Mouse (Mus musculus) splenic B cell, adult 2 months (primary cell): Measurements from ENCODE around the gene Rnf212b.

Experiments
- DNase-seq: peaks from one replicate; pipeline ENCODE4 v3.0.0-alpha.2; 2011; ENCODE audit warnings: low read depth, low spot score
- H3K27me3 ChIP-seq: 2 replicates; pipeline ENCODE4 v1.6.1; 2012; ENCODE audit warnings: mild to moderate bottlenecking, low read length, moderate library complexity, mixed read lengths; ENCODE audit not compliant: control insufficient read depth, poor library complexity, insufficient read depth, severe bottlenecking
- H3K36me3 ChIP-seq: 2 replicates; pipeline ENCODE4 v1.6.1; 2012; ENCODE audit warnings: mild to moderate bottlenecking, low read length, moderate library complexity, mixed read lengths; ENCODE audit not compliant: control insufficient read depth, poor library complexity, insufficient read depth, severe bottlenecking

The Rnf212b gene

DNA sequence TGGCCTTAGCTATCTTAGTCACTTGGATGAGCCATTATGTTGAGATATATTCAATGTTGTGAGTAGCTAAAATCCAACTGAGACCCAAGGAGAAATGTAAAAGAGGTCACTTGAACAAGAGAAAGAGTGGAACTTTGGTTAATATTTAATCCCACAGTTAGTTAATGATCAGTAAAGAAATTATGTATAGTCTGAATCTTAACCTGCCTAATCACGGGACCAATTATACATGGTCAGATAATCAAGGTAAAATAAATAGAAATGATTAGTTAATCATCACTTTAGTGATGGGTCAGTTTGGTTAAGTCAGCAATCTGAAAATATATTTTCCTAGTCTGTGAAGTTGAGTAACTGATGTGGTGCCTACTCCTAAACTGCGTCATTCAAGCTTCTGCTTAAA, 8.4 kb downstream of the Rnf212b start:
- no peak for DNase-seq
- Histone ChIP-seq H3K36me3 (no peaks in the 10 kb centered on the region), H3K27me3 (no peaks in the 10 kb centered on the region)

DNA sequence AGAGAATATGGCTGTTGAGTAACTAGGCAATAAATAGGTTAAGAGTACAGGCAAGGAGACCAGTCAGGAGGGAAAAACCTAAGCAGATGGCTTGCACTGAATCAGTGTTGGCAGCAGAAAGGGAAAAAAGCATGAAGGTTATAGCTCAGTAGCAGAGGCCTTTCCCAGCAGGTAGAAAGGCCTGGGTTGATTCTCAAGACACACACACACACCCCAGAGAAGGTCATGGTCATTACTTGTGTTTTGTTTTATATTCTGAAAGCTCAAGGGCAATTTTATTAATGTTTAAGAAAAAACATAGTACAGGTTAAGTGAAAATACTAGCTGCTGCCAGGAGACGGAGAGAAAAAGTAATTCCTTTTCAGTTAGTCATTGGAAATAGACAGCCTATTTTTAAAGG, 9.8 kb downstream of the Rnf212b start:
- no peak for DNase-seq
- no peaks in the 10 kb centered on the region for H3K36me3 ChIP-seq

DNA sequence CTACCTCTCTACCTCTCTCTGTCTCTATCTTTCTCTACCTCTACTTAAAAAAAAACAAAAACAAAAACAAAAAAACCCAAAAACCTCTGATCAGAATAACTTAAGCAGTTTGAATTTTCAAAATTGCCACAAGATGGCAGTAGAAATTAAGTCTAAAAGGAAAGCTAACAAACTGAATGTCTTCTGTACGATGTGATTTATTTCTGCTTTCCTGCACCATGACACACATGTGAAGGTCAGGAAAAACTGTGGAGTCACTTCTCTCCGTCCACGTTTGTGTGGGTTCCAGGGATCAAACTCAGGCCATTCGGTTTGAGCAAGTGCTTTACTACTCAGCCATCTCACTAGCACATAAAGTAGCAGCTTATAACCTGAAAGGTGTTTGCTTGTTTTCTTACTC, 29.5 kb downstream of the Rnf212b start:
- DNase-seq = peak; percentile 59
- no peaks in the 10 kb centered on the region for H3K36me3 ChIP-seq
- no peaks in the 10 kb centered on the region for H3K27me3 ChIP-seq

More for the DNA sequence above, 9.8 kb downstream of the Rnf212b start:
- H3K27me3 ChIP-seq = no peaks in the 10 kb centered on the region

DNA sequence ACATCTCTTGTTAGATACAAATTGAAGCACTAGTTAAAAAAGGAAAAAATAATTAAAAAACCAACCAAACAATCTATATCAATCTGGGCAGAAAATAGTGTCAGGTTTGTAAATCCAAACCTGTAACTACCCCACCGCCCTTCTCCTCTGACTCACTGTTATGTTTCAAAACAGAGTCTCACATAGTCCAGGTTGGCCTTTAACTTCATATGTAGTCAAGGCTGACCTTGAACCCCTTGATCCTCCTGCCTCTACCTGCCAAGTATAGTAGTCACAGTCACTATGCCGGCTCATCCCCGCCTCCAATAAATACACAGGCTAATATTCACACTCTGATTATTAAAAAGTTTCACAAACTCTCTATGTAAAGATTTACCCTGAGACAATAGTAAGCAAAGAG, 41.8 kb downstream of the Rnf212b start:
- DNase-seq = no peak
- no peaks in the 10 kb centered on the region for H3K36me3 ChIP-seq
- H3K27me3 ChIP-seq = no peaks in the 10 kb centered on the region

DNA sequence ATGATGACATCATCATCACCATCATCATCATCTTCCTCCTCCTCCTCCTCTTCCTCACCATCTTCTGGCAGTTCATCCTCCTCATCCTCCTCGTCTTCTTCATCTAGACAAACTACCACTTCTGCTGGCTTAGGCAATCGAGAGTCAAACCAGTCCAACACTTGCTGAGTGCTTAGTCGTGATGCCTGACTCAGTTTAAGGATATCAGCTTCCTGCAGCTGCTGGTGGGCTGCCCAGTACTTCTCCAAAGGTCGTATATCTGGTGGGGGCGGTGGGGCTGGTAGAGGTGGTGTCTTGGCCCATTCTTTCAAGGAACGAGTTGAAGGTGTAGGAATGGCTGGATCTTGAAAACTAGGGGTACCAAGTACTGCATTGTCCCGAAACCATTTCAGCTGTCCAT, 42.8 kb downstream of the Rnf212b start:
- DNase-seq = no peak

DNA sequence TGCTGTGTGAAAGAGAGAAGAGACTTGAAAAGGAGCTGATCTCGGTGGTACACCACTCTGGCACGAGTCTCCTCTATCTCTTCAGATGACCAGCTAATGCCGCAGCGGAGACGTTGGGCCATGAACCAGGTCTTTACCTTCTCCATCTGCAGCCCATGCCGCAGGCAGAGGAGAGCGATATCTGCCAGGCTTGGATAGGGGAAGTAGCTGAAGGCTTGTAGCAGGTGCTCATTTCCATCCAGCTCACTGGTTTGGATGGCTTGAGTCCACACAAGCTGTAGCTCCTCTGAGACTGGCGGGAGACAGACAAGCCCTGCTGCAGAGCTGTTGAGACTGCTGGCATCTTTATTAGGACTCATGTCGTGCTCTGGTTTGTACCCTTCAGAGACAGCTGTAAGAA, 44.0 kb downstream of the Rnf212b start:
- no peaks in the 10 kb centered on the region for H3K27me3 ChIP-seq
- no peak for DNase-seq
- no peaks in the 10 kb centered on the region for H3K36me3 ChIP-seq

More for the DNA sequence above, 42.8 kb downstream of the Rnf212b start:
- H3K36me3 ChIP-seq = no peaks in the 10 kb centered on the region
- no peaks in the 10 kb centered on the region for H3K27me3 ChIP-seq

DNA sequence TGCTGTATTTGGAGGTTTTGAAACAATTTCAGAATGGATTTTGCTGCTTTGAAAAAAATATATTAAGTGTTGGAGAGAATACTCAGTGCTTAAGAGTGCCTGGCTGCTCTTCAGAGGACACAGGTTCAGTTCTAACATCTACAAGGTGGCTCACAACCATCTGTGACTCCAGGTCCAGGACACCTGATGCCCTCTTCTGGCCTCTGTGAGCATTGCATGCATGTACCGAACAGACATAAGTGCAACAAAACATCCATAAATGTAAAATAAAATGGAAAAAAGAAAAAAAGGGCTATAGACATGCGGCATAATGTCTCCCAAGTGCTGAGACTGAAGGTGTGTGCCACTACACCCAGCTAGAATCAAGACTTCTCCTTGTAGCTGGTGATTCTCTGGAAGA, 46.6 kb downstream of the Rnf212b start:
- H3K36me3 ChIP-seq = no peaks in the 10 kb centered on the region
- peak; percentile 76 for DNase-seq
- H3K27me3 ChIP-seq = no peaks in the 10 kb centered on the region

DNA sequence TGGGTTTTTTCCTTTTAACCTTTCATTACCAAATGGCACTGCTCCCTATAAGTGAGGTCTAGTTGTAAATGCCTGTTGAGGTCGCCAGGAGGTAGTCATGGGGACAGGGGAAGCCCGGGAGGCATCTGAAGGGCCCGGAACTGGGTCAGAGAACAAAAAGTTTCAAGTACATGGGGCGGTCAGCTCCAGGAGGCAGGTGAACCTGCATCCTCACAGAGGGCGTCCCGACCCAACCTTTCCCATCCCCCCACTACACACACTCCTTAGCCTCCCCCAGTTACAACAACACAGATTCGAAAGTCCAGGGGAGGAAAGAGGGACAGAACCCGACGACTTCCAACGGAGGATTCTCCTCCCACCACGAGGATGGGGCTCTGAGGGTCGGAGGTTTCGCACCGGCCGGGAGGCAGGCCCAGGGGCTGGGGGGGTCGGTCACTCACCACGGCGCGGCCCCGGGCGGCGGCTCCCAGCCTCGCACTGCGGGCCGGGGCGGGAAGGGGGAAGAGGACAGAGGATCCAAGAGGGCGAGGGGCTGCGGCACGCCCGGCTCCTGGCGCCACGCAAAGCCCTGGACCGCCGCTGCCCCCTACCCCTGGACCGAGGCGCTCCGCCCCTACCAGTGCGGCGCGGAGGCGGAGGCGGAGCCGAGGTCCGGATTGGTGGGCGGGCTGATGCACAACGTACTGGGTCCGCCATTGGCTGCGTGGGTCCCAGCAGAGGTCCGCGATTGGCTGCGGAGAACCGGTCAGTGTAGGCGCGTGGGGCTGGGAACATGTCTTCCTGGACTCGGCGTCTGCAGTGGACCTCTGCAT, 49.8 kb downstream of the Rnf212b start:
- no peaks in the 10 kb centered on the region for H3K27me3 ChIP-seq
- H3K36me3 ChIP-seq = no peaks in the 10 kb centered on the region
- DNase-seq = peak; percentile 88

DNA sequence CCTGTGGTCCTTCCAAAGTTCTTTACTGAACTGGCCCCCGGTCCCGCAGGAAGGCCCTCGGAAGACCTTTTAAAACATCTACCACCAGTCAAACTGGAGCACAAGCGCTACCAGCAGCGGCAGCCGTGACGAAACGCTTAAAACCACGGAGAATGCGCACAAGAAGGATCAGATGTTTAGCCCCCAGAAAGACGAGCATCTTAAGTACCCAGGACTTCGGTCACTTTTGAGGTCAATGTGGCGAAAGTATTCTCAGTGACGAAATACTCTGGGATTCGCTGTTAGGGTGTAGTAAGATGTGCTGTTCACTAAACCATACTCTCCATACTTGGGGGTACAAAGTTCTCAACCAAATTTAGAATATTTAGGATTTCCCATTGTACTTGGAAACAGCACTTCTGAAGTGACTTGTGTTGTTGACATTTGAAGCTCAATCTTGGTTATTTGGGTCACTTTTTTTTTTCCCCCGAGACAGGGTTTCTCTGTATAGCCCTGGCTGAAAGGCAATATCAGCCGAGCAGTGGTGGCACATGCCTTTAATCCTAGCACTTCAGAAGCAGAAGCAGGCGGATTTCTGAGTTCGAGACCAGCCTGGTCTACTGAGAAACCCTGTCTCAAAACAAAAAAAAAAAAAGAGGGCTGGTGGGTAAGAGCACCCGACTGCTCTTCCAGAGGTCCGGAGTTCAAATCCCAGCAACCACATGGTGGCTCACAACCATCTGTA, 50.5 kb downstream of the Rnf212b start:
- peak; percentile 52 for DNase-seq
- H3K27me3 ChIP-seq = no peaks in the 10 kb centered on the region
- H3K36me3 ChIP-seq = no peaks in the 10 kb centered on the region

DNA sequence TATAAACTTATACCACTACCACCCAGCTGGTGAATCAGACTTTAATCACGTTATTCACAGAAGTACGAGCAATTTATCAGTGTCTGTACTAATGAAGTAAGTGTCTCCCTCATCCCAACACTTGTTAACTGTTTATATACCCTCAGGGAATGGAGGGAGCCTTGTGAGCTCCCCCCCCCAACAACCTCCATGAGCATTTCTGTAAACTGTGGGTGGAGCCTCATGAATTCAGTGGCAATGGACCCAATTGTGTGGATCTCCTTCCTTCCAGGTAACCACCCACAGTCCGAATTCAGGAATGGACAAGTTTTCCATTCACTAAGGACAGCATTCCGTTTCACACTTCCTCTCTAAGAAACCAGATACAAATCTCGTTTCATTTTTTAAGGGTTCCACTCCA, 51.7 kb downstream of the Rnf212b start:
- H3K27me3 ChIP-seq = no peaks in the 10 kb centered on the region
- no peak for DNase-seq

DNA sequence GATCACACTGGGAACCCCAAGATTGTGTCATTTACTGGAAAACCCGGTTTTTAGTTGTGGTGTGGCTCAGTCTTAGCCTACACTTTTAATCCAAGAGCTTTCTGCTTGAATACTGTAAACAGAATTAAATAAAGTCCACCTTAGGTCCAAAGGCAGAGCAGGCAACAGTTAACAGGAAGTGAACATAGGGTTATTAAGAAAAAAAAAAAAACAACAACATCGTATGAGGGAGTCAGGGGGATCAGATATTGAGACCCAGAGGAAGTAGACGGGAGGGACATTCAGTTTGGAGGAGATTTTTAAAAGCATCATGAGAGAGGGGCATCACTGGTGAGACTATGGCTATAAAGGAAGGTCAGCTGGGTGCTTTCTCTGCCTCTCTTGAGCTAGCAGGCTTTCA, 52.3 kb downstream of the Rnf212b start:
- no peaks in the 10 kb centered on the region for H3K27me3 ChIP-seq
- DNase-seq = no peak
- H3K36me3 ChIP-seq = no peaks in the 10 kb centered on the region

More for the DNA sequence above, 51.7 kb downstream of the Rnf212b start:
- no peaks in the 10 kb centered on the region for H3K36me3 ChIP-seq

DNA sequence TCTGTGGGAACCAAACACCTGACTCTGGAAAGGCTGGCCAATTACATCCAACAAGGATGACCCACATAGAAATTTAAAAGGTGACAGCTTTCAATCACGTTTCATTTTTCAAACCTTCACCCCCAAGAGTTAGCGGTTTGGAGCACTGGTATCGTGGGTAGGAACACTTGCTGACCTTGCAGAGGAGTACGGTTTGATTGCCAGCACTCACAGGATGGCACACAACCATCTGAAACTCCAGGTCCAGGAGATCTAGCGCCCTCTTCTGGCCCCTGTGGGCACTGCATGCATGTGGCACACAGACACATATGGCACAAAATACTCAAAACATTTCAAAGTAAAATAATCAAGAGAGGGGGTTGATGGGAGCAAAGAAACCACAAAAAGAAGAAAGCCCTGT, 53.0 kb downstream of the Rnf212b start:
- Histone ChIP-seq H3K27me3 (no peaks in the 10 kb centered on the region), H3K36me3 (no peaks in the 10 kb centered on the region)
- DNase-seq = peak; percentile 69

DNA sequence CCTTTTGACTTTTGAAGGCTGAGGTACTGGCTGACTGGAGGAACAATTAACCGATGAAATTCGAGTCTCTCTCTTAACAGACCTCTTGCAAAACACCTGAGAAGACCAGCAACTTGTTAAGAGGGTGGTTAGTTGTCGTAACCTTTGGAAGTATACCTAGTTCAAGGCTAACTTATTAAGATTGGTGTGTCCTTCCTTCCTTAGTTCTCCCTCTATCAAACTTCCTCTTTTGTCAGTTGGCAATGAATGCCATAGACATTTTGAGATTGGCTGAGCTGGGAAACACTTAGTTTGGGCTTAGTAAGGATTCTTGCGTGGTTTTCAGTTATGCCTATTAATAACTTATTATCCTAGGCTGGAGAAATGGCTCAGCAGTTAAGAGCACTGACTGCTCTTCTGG, 54.1 kb downstream of the Rnf212b start:
- DNase-seq = no peak
- Histone ChIP-seq H3K27me3 (no peaks in the 10 kb centered on the region), H3K36me3 (no peaks in the 10 kb centered on the region)

DNA sequence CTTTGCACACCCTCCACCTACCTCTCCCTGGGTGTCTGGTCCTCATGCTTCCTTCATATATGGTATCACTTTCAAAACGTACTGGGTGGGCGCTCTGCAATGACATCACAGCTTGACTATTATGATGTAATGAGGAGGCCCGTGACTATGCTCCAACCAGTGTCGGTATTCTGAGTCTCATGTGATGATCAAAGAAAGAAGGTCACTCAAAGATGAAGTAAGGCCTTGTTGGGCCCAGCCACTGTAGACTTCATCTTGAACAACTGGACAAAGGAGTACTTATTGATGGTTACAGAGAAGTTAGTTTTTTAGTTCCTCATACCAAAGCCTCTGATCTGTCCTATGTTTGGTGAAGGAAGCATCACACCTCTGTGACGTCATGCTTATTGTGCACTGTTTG, 56.9 kb downstream of the Rnf212b start, which contains the start of gene Homez:
TSS of gene Homez (minus strand) at position 101 of the 400 bp plus-strand sequence.
- no peaks in the 10 kb centered on the region for H3K27me3 ChIP-seq
- DNase-seq = no peak
- H3K36me3 ChIP-seq = no peaks in the 10 kb centered on the region

DNA sequence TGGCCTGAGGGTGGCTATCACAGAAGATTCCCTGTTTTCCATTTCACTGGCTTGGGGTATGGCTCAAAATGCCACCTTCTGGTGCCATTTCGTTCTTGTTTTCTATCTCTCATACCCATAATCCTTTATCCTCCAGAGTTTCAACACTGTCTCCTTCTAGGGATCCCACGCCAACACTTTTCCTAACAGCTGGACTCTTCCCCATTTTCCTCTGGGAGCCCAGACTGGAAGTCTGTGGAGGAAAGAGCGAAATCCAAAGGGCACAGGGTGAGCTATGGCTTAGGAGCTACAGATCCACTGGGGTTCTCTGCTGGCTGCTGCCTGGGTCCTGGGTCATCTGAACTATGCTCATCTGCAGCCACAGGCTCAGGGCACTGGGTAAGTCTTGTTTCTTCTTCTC, 60.2 kb downstream of the Rnf212b start:
- Histone ChIP-seq H3K27me3 (no peaks in the 10 kb centered on the region), H3K36me3 (no peaks in the 10 kb centered on the region)
- DNase-seq = no peak
